Mouse (Mus musculus) regulatory T cell (primary cell): ENCODE data around the gene Ptprj.

Experiments used
- in situ Hi-C: fragments of 300-600 bp; cut with MboI, MseI; formaldehyde crosslinking; loops from one replicate; pipeline ENCODE4 v1.15.1; 2025; ENCODE audit warnings: high pct_unique_total_duplicates

The Ptprj gene

DNA sequence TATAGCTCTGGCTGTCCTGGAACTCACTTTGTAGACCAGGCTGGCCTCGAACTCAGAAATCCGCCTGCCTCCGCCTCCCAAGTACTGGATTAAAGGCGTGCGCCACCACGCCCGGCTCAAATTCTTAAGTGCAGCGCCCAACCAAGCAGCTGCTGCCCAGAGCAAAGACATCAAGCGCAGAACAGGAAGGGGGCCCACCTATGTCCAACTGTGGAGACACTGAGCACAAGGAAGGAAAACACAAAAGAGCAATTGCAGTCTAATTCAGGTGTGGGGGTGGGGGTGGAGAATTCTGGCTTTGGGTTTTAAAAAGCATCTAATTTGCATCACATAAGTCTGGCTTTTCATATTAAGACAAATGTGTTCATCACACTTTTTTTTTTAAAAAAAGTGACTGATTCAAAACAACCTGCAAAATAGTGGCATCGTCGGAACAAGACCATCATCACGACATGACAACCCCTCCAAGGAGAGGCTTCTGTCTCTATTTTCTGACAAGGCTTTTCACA, 20.7 kb downstream of the Ptprj start:
- in situ Hi-C loops: no loop called here

DNA sequence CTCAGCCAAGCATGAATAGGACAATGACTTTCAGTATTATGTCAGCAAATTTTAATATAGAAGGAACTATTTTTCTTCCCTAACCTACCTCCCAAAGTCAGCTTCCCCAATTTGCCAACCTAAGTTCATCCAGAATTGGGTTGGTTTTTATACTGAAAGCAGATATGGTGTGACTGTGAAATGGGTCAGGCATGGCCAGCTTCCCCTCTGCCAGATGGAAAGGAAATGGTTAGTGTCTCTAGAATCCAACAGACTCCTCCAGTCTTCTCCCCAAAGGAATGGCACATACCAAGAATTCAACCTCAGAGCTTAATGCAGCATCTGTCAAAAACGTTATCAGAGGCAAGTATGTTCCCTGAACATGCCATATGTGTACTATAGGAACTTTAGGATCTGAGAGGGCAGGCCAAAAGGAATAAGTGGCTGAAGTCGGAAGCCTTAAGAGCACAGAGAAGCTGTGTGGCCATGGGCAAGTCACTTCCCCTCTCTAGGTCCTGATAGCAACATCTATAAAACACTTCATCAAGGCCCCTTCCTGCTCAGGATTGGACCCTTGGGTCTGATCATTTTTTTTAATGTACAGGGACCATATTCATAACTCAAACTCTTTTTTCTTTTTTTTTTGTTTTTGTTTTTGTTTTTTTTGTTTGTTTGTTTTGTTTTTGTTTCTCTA, 21.3 kb downstream of the Ptprj start:
- in situ Hi-C loops: no loop called here

DNA sequence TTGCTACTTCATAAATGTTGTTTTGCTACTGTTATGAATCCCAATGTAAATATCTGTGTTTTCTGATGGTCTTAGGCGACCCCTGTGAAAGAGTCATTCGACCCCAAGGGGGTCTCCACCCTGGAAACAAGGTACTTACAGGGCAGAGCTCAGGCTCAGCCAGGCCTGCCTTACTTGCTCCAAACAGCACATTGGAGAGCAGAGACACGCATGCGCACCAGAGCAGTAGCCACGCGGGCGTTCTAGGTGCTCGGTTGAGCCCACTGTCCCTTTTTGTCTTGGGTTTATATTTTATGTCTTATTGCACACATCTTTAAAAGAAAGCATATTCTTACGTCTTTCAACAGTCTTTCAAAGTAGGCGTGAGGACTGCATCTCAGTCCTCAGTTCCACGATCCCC, 22.1 kb downstream of the Ptprj start:
- in situ Hi-C loops: no loop called here

DNA sequence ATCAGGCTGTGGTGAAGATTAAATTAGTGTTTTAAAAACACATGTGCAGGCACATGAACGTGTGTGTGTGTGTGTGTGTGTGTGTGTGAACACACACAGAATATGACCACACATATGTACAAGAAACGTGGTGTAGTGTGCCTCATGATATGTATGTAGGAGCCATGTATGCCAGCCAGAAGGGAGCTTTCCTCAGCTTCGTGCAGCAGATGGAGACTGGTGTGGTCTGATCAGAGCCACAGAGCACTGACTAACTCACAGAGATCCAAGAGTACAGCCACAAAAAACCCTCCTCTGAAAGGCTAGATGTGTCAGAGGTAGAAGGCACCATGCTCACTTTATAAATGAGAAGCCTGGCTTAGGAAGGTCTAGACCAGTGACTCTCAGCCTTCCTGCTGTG, 22.5 kb downstream of the Ptprj start:
- in situ Hi-C loops: no loop called here

DNA sequence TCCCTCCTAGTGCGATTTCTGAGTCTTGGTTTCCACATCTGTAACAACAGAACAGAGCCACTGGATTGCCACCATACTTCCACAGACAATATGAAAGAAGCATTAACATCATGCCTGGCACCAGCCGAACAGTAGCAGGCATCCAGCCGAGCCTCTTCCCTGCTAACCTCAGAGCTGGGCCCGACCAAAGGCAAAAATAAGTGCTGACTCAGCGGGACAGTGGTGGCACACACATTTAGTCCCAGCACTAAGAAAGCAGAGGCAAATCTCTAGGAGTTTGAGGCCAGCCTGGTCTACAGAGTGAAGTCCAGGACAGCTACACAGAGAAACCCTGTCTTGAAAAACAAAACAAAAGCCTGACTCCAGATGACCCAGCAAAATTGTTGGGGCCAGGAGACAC, 24.7 kb downstream of the Ptprj start:
- in situ Hi-C loops: no loop called here

DNA sequence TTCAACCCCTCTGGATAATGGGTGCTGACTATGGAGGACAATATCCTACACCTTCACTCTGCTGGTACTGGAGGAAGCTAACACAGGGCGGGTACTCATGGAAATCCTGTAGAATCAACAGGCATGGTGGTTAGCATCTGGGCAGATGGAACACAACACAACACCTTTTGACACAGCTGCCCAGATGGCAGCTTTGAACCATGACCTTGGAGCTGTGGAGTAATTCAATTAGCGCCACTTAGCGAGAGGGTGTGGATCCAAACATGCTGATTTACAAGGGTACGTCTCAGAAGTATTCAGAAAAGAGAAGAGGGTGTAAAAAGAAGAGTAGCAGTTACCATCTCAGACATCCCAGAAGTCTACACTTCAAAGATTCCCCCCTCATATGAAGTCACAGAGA, 25.6 kb downstream of the Ptprj start:
- in situ Hi-C loops: no loop called here

DNA sequence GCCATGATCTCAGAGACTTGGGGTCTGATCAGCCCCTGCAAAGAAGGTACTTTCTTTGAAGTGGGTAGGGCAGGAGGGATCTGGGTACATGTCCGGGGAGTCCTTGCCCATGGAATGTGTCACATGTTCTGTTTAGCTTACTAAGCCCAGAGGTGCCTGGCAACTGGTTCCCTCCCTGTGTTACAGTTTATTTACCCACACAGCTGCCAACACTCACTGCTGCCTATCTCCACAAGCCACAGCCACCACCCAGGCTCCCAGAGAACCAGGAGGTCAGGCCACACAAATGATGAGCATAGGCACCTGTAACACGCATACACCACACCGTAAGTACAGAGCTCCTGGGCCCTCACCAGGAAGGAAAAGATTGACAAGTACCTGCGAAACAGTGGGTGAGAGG, 26.6 kb downstream of the Ptprj start:
- in situ Hi-C loops: no loop called here

DNA sequence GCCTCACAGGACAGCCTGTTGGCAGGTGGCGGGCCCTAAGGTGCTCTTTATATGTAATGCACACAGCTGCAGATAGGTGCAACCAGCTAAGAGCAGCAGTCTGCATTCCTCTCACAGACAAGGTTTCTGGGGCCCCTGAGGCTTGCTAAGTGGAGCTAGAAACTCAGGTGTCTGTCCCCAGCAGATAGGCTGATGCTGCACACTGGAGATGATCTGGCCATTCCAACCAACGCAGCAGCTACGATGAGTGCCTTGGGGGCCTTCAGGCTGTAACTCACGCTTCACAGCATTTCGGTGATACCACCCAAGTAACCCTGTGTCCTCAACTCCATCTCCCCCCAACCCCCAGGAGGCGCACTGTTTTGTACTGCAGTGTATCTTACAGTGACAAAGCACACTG, 29.8 kb downstream of the Ptprj start:
- in situ Hi-C loops: no loop called here

DNA sequence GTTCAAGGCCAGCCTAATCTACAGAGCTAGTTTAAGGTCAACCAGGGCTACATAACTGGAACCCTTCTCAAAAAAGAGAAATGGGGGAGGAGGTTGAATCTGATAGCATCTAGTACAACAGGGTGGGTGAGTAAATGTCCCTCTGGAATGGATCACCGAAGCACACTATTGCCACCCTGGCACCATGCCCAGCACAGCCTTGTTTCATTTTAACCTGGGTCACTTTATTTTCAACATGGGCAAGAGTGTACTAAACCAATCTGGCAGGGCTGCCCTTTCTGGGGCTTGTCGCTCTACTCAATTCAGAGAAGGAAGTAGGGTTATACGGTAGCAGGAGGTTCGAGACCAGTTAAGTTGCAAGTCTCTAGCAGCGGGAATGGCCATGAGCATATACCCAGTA, 31.9 kb downstream of the Ptprj start:
- in situ Hi-C loops: no loop called here

DNA sequence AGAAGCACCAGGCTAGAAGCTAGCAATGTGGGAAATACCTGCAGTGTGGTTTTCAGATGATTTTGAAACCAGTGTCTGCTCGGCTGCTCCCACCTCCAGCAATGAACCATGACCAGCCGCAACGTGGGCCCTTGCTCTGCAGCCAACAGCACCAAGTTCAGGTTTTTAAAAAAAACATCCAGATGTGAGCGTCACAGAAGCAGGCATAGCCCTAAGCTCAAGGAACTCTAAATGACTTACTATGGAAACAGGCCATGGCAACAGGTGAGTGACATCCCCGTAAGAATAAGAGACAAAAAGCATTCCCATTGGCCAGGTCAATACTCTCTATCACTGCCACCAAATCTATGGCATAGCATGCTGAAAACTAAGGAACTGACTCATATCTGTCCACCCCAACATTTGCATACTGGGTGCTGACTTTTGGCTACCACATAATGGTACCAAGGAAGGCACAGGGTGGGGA, 33.3 kb downstream of the Ptprj start:
- in situ Hi-C loops: no loop called here

DNA sequence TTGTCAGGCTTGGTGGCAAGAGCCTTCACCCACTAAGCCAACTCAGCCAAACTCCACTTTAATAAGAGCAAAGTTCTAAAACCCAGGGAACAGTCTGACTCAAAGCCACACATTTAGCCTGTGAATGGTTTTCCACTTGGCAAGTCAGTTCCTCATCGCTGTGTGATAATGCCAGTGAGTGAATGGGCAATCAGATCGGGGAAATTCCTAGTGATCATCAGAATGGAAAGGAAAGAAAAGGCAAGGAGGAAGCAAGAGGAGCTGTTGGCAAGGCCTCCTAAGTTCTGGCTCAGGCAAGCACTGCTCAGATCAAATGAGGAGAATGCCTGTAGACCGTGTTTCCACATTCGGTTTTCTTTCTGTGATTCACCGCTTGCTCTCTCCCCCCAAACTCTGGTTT, 35.2 kb downstream of the Ptprj start:
- in situ Hi-C loops: no loop called here

DNA sequence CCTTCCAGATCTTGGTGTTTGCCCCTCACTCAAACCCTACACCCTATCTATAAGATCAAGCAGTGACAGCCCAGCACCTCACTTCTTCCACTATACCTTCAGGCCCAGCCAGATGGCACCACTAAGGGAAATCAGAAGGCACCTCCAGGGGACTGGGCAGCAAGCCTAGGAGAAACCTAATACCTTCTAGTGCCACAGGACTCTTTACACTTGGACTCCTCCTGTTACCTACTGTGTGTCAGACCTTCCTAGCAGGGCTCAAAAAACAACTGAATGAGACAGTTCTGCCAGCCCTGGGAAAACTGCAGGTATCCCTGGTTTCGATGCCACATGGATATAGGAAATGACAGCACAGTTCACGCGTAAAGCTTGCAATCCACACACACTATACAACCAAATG, 36.5 kb downstream of the Ptprj start:
- in situ Hi-C loops: no loop called here

DNA sequence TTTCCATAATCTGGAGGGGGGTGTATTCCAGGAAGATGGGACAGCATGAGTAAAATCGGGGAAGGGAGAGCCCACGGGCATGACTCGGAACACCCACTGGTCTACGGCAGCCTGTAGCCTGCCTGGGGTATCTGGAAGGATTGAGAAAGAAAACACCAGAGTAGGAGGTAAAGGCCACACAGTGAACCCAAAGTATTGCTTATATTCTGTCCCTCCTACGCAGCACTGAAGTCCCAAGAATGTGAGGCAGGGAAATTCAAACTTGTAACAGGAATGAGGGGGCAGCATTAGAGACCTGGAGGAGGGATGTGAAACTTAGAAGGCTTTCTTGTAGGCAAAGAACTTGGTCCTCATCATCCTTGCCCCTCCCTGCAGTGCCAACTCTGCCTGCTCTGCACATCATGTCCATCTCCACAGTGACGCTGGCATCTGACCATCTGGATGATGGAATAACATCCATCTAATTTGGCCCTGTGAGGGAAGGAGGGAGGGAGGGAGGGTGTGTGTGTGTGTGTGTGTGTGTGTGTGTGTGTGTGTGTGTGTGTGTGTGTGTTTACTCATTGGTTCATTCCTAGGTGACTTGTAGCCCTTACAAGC, 37.2 kb downstream of the Ptprj start:
- in situ Hi-C loops: no loop called here

DNA sequence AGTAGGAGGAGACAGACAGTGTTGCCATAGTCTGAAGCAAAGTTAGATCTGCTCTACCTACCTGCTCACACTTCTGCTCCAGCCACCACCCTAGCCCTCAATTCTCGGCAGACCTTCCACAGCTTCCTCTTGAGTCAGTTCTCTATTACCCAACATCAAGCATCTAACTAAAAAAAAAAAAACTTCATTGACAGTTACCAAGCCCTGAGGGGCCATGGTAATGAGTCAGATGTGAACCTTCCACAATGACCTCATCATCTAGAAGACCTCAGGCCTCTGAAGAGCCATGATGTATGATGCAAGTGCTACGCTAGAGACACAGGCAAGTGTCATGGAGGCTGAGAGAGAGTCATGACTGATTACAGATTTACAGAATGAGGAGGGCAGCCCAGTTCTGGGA, 37.8 kb downstream of the Ptprj start:
- in situ Hi-C loops: no loop called here

DNA sequence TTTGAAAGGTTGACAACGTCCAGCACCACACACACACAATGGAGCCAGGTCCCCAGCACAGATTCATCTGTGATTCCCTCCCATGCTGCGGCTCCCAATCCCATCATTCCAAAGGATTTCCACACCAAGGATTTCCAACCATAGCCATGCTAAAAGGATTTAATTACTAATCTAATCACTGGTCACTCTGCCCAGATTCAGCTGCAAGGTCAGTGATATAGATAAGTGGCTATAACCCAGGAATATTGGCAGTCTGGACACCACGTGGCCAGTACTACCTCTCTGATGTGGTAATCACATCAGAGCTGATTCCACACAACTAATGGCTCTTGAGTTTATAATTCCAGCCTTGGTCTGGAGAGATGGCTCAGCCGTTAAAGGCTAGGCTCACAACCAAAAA, 41.2 kb downstream of the Ptprj start:
- in situ Hi-C loops: no loop called here

DNA sequence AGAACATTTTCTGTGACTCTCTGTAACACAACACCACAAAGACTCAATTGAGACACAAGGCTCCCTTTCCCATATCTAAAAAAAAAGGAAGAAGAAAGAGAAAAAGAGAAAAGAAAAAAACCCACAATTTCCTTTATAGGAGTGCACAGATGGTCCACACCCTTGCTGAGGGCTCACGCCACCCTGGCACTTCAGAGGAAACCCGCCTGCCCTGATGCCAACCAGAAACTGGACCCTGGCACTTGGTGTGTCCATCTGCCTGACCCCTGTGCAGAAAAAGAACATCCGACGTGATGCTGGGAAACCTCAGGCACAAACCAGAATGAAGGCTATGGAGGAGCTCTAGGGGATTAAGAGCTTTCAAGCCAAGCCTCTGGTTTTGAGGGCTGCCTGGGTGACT, 43.2 kb downstream of the Ptprj start:
- in situ Hi-C loops: no loop called here

DNA sequence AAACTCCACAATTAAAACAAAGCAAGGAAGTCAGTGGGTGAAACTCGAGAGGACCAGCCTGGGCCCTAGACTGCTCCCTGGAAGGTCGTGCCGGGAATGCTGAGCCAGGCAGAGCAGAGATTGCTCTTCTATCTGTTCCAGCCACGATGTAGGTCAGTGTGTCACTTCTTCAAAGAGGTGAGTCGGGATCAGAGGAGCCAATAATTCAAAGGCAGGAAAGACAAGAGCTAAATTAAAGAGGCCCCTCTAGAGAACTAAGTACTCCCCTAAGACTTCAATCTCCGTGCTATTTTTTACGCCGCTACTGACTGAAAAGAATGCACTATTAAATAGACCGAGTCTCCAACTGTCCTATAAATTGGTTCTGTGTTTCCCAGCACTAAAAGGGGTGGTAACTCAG, 43.9 kb downstream of the Ptprj start:
- in situ Hi-C loops: no loop called here

DNA sequence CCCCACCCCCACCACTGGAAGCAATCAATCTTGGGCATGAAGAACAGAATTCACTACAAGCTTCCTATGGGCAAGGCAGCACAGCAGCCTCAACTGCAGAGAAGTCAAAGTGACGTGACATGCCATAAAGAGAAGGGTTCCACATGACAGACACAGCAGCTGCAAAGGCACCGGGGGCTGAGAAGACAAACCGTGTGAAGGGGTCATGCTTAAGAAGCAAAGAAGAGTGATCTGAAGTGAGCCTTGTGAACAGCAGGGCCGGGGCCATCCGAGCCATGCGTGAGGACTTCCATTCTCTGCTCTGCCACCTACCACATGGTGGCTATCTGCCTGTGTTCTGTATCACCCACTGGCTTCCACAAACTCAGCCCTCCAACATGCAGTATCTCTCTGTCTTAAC, 45.7 kb downstream of the Ptprj start:
- in situ Hi-C loops: no loop called here

DNA sequence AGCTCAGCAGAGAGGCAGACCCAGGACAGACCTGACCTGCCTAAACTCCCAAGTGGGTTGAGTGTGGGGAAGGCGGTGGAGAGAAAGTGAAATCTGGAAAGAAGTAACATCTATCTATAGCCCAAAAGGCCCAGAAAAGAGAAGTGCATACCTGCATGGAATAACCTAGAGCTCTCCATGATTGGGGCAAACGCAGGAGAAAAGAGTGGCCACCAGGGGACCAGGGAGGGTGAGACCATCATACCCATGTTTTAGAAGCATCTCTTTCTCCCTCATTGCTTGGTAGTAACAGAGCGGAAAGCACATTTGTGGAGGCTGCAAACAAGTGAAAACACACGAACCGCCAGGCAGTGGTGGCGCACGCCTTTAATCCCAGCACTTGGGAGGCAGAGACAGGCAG, 46.5 kb downstream of the Ptprj start:
- in situ Hi-C loops: no loop called here

DNA sequence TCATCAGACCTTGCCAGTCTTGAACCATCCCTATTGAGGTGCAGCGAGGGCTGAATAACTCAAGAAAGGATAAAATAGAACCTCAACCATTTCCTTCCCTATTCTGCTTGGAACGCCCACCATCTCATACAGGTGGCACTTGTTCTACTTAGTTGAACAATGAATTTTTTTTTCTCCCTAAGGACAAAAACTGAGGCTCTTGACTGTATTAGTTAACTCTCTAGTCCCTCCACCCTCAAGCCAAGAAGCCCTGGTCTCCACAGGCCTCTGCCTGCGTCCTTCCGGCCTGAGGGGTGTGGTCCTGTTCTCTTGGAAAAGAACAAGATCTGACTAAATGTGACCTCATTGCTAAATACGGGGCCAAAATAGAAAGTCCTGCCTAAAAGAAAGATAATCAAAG, 48.4 kb downstream of the Ptprj start:
- in situ Hi-C loops: no loop called here

DNA sequence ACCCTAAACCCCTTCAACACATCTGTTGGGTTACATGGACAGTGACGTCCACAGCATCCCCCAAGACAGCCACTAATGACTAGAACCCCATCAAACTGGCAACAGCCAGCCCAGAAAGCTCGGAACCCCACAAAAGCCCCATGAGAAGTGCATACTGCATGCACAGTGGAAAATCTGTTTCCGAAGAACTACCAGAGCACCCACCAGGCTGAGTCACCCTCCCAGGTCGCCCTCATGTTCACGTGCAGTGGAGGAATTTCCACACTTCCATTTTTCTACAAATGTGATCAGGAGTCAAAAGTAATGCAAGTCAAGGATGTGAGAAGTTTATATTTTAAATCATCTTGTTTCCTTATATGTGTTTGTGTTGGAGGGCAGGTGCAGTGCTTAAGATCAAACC, 52.3 kb downstream of the Ptprj start:
- in situ Hi-C loops: no loop called here

DNA sequence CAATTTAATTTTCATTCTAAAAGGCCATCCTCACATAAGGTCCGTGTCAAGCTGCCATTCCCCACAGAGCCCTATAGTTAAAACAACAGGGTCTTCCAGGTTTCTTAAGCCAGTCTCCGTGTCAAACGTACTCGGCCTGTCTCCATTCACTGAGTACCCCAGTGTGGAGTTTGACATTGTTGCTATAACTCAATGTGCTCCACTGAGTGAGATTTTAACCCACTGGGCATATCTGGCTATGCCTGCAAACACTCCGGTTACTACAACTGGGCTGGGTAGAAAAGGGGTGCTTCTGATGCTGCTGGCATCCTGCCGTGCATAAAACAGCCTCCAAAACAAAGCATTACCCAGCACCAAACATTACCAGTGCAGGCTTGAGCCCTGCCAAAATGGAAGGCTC, 53.5 kb downstream of the Ptprj start:
- in situ Hi-C loops: no loop called here

DNA sequence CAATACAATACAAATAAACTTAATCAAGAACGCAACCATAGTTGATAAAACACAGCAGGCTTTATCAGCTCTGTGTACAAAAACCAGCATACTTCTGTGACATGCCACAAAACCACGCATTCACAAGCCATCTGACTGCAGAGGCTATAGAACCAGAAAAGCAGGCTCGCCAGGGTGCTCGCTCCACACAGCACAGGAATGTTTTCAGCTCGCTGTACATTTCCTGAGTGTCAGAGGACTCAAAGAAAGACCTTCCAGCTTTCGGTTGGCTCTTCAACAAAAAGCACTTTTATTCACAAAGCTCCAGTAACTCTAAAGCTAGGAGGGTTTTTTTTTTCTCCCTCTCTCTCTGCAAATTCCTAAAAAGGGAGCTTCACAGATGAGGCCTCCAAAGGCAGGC, 53.9 kb downstream of the Ptprj start:
- in situ Hi-C loops: no loop called here

DNA sequence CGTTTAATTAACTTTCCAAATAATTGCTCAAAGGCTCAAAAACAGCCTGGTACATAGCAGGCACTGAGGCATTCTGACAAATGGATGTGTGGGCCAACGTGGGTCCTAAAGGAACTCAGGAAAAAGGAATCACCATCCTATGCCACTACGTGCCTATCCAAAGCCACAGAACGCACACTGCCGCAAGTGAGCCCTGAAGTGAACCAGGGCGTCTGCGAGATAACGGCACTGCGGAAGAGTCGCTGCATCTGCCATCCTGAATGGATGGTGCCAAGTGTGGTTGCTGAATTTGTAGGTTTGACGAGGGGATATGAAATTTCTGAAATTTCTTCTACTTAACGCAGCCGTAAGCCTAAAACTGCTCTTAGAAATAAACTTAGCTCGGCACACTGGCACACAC, 54.6 kb downstream of the Ptprj start:
- in situ Hi-C loops: no loop called here
